Mouse (Mus musculus): ENCODE data around the gene Smarce1.

The Smarce1 gene

DNA sequence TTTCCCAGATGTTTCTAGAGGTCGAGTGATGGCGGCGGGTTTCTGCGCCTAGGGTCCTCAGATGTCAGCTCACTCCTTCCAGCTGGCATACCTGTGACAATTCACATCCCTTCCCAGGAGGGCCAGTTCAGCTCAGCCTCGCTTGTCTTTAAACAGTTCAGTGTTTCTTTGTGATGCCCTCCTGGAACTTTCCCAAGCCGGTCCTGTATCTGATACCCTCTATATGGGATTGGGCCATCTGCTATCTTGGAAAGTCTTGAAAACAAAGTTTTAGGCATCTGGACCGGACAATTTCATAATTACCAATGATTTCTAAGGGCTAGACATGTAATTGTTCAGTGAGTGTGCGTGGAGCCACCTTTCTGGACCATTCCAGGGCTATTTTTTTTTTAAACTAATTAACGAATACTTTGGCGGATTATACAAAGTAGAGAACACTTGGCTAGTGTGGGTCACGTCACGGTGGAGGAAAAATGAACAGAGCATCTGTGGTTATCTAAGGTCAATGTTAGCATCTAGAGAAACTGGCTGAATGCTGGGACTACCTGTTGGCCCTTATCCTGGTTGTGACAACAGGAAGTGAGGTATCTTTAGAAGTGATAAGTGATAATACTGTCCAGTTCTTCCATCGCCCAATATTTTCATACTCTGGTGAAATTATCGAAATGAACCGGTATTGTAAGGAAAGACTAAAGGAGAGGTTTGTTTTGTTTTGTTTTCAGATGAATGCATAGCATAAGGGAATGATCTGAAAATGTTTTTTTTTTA, 416 bp upstream of the Smarce1 start:
- intact Hi-C loops (cut with DNase I): no loop called here

DNA sequence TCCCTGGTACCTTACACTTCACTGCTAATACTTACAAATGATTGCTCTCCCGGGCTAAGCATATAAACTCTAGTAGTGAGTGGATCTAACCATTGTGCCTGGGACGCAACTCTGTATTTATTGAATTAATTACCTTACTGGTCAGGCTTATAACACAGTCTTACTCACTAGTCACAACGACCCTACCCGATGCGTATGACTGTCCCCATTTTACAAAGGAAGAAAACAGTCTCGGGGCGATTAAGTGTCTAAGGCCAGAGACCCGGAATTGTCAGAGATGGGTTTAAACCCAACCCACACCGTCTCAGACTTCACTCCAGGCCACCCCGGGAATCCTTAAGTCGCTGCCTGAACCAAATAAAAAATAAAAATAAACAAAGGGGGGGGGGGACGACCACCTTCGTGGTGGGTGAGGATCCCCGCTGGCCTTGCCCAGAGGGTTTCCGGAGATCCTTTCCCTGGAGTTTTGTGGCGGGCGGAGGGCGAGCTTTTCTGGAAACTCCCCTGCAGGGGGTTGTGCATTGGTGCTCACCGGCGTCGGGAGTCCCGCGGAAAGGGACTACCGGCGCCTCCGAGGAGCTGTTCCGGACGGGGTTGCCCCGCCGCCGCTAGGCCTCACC, 1.1 kb downstream of the Smarce1 start:
- intact Hi-C loops (cut with DNase I): no loop called here

DNA sequence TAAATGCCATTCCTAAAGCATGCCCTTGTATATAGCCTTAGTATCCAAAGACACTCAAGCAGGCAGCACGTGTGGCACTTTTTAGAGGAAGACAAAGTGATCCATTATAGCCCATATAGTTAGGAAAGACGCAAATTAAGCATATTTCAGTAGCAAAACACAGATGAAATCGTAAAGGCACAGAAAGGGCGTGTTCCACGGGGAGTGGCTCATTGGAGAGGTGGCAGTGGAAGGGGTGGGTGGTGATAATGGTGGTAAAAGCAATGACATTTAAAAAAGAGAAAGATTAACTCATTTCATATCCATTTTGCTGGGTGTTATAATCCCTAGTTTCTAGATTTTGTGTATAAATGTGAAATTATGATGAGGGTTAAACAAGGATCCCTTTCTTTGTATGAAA, 4.5 kb downstream of the Smarce1 start:
- intact Hi-C loops (cut with DNase I): no loop called here

DNA sequence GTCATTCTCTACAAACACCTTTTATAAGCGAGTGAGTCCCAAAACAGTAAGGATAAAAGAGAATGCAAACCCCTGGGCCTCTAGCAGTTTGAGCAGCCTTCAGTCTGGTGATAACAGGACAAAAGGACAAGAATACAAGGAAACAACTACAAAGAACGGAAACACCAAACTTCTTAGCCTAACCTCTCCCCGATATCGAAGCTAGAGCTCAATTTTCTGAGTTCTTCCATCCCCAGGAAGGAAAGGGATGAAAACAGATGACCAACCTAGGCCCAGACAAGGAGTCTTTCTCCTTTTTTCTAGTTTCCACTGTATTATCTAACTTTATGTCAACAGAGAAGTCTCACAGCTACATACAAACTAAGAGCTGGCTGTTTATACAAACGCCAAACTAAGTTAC, 7.5 kb downstream of the Smarce1 start:
- intact Hi-C loops (cut with DNase I): no loop called here

DNA sequence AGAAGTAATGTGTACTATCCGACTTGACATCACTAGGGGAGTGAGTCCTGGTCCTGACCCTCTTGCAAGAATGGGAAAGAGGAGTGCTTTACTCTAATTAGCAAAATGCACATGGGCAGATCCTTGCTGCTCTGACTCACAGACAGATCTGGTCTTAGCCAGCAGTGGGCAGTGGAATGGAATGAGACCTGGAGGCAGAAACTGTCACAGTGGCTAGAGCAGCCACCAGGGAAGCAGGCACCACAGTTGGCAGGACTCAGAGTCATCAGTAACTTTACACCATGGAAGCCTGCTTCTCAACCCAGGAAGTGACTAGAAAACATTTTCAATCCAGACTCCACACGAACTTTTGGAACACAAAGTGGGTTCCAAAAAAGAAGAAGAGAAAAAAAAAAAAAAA, 9.0 kb downstream of the Smarce1 start:
- intact Hi-C loops (cut with DNase I): no loop called here

DNA sequence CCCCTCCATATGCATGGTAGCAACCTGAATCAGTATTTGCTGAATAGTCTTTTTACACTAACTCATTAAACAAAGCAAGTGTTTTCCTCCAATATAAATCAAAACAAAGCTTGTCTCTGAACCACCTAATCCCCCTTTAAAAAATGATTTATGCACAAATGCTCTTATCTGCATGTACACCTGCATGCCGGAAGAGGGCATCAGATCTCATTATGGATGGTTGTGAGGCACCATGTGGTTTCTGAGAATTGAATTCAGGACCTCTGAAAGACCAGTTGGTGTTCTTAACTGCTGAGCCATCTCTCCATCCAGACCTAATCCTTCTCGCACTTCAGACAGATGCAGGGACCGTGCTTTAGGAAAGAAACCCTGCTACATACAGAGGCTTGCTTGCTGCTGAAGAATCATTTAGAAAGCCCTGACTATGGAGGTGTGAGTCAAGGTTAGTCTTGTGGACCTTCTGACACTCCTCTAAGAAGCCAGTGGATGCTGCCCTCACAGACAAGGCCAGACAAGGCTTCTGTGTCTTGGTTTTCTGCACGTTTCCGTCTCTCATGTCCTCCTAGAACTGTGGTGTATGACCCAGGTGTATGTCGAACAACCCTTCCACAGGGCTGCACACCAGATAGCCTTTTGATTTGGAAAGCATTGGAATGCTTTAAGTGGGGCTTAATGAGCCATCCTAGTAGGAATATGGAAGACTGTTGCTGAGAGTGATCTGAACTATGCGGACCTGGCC, 13.4 kb downstream of the Smarce1 start:
- intact Hi-C loops (cut with DNase I): no loop called here

DNA sequence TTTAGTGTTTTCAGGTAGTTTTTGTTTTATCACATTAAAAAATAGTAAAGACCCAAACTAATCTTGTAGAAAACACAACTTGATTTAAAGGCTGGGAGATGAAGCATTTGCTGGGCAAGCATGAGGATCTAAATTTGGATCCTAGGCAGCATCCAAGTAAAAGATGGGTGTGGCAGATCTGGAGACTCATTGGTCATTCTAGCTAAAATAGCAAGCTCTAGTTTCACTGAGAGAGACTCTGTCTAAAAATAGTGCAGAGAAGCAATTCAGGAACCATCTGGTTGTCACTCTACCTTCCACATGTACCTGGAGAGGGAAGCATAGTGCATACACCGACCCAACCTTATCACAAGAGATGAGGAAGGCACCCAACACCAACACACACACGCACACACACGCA, 14.6 kb downstream of the Smarce1 start:
- intact Hi-C loops (cut with DNase I): no loop called here

DNA sequence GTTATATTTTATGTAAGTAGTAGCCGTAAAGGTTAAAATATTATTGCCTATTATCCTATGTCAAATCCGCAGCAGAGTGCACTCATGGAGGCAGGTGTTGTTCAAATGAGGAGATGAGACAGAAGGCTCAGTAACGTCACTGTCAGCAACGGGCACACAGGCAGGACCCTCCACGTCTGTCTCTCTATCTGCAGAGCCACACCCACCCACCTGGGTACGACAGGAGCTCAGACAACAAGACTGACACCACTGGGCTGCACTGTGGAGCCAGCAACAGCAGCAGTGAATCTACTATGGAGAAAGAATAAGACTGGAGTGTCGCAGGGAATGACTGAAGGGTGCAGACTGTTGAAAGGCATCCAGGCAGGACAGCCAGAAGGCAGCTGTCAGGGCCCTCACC, 18.1 kb downstream of the Smarce1 start:
- intact Hi-C loops (cut with DNase I): no loop called here

DNA sequence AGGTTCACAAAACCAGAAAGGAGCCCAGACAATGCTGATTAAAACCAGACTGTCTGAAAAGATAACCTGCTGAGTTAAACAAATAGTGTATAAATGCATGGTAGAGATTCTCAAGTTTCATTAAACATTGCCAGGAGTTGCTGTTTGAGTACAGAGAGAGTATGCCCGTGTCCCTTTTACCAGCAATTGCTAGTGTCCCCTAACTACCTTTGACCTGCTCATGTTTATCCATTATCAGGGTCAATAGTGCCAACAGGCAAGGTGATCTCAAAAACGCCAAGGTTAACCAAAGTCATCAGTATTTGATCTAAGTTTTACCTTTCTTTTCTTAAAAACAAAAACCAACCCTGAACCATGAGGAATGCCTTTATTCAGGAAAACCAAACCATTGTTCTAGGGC, 18.9 kb downstream of the Smarce1 start:
- intact Hi-C loops (cut with DNase I): no loop called here

DNA sequence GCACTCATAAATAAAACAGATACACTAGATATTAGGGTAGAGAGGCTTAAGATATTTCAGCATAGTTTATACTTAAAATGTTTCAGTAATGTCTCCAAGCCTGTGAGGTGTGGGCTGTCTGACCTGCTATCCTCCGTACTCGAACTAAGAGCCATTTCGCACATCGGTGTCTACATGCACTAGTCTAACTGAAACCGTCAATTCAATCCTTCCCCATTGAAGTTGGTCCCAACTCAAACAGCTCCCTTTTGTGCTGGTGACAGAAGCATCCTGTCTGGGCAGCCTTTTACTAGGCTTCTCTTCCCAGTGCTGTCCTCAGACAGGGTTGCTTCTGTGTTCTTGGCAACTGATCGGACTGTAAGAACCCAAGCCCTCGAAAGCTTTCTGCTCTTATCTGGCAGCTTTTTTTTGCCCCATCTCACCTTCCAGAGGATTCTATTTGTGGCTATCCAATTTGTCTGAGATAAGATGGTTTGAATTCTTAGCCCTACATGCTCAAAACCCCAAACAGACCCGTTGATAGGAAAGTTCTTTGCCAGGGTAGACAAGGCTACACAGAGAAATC, 22.6 kb downstream of the Smarce1 start:
- intact Hi-C loops (cut with DNase I): no loop called here

DNA sequence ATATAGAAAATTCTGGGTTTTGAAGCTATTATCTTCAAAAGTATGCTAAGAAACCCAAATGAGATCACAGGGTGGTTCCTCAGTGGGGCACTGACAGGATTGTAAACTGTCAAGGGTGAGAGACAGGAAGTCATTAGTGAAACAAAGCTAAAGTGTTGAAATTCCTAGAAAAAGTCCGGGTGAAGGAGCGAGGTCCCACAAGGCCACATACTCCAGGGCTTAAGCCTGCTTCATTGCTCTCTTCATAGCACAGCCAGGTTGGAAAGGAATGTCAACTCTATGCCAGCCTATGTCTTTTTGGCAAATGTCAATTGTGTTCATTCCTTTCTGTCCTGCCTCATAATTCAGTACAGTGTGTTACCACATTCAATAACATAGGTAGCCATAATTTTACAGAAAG, 23.4 kb downstream of the Smarce1 start:
- intact Hi-C loops (cut with DNase I): no loop called here

DNA sequence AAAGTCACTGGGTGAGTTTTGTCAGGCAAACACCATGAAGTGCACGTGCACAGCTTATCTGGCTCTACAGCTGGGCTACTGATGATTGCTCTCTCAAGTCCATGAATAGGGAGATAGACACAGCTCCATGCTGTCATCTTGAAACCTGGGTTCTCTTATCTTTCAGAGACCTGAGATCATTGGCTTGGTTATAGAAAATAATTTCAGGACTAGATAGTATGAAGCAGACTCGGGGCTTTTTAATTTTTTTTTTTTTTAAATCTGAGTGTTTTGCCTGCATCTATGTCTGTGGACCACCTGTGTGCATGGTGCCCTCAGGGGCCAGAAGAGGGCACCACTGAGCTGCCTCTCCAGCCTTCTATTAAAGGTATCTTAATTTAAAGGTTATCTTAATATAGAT, 23.9 kb downstream of the Smarce1 start:
- intact Hi-C loops (cut with DNase I): no loop called here

DNA sequence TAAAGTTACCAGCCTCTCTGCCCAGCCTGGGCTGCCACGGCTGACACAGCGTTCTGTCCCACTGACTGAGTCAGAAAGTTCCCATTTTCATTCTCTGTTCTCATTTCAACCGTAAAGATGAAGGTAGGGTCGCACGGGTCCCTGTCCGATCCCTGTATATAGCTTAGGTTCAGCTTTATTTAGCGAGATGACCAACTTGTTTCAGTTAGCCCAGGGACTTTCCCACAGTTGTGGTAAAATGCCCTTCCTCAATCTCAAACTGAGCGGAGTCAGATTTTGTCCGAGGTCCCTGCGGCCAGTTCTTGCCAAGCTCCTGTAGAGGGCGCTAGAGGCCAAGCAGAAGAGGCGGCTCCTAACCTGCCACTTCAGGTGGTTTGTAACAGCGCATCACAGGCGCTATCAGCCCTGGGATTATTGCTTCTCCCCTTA, 41.6 kb downstream of the Smarce1 start:
- intact Hi-C loops (cut with DNase I): no loop called here

DNA sequence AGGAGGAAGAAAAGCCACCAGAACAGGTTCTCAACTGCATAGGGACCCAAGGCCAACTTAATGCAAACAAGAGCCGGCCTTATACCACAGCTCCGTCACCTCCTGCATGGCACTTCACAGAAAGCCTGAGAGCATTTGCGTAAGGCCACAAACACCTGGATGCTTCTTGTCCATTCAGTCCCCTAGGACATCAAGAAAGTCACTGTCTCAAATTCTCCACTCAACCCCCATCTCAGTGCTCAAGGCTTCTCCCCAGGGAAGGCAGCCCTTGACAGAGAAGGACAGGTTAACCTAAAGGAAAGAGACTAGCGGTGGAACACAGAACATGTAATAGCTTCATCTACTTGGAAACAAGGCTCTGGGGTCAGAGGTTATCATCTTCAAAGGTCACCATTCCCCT, 43.5 kb downstream of the Smarce1 start:
- intact Hi-C loops (cut with DNase I): no loop called here

DNA sequence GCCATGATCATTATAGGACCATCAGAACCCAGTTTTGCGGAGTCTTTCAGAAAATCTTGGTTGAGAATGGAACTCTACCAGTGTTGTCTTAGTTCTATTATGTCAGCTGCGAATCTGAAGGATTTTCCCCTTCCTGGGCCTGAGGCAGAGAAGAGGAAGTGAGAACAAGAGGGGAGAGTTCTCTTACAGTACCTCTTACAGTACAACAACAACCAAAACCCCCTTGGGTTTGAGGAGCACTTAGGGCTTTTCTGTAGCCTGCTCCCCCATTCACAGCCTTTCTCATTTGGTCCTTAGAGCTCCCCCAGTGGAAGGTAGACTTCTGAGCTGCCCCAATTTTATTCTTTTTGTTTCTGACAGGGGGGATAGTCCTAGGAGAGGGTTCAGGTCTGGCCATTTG, 44.0 kb downstream of the Smarce1 start:
- intact Hi-C loops (cut with DNase I): no loop called here

DNA sequence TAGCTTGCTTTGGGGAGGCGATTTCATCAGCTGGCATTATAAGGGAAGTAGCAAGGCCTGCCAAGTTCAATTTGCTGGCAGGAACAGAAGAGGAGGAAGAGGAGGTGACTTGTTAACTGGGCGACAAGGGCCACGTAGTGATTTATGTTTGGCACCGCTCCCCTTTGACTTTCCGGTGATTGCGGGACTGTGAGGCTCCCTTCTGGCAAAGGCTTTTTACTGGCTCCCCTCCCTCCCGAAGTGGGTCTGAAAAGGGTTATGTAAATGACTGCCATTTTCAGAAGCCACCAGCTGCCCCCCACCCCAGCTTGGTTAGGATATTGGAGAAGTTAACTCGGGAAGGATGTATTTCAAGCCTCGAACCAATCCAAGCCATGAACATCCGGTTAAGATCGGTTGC, 48.2 kb downstream of the Smarce1 start:
- intact Hi-C loops (cut with DNase I): no loop called here

DNA sequence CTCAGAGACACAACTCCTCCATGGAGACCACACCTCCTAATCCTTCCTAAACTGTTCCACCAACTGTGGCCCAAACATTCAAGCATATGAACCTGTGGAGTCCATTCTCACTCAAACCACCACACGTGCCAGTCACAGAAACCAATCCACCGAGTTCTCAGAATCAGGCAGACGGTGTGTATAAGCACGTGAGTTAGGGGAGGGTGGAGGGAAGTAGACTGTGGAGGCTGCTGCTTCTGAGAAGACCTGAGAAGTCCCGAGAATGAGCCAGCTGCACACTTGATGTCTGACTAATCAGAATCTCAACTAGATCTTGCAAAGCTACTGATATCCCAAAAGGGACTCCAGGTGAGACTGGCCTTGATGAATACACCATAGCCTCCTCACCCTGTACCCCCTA, 50.7 kb downstream of the Smarce1 start:
- intact Hi-C loops (cut with DNase I): no loop called here

DNA sequence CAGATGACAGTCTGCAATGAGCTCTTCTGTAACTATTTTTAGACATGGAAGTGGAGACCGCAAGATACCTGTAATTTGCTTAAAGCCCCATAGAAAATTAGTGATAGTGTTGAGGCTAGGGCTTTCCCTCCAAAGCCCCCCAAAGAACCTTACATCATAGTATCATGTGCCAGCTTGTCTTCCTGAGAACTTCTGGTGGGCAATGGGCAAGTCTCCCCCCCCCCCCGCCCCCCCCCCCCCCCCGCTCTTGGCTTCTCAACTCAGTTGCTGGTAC, 53.0 kb downstream of the Smarce1 start:
- intact Hi-C loops (cut with DNase I): no loop called here

DNA sequence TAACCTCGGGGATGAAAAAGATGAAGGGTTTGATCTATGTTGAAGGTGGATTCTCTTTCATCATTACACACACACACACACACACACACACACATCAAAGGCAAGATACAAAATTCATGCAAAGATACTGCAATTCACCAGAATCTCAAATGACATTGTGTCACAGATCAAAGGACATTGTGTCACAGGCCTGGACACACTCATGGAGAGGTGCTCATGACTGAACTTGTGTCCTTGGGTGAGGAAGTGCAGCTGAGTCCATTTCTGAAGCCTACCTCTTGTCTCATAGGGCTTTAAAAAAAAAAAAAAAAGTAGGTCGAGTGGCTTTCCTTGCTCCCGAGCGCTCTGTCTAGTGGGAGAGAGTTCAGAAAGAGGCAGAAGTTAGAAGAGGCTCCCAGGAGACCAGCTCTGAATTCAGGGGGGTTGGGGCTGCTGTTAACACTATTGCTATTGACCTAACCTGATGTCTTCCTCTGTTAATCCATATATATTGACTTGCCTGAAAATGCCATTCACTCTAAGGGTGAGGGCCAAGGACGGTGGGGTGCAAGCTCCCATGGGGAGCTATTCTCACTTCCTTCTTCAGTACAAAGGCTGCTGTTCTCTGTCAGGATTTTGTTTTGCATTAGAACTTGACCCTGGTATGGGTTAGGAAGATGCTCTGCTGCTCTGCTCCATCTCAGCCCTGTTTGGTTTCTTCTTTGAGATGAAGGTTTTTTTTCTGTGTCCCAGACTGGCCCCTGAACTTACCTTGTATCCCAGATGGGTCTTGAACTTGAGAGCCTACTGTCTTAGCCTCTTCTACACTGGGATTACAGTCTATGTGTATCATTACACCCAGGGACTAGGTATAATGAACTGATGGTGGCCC, 53.5 kb downstream of the Smarce1 start:
- intact Hi-C loops (cut with DNase I): no loop called here

DNA sequence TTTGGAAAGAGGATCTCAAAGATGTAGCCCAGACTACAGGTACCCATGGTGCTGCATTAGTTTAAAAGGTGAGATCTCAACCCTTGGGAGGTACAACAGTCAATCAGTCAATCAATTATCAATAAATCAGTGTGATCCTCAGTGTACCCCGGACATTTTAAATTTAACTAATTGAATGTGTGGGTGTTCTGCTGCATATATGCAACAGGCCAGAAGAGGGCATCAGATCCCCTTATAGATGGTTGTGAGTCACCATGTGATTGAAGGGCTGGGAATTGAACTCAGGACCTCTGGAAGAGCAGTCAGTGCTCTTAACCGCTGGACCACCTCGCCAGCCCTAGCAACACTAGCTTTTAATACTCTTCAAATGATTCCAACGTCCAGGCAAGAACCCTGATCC, 58.8 kb downstream of the Smarce1 start:
- intact Hi-C loops (cut with DNase I): no loop called here

DNA sequence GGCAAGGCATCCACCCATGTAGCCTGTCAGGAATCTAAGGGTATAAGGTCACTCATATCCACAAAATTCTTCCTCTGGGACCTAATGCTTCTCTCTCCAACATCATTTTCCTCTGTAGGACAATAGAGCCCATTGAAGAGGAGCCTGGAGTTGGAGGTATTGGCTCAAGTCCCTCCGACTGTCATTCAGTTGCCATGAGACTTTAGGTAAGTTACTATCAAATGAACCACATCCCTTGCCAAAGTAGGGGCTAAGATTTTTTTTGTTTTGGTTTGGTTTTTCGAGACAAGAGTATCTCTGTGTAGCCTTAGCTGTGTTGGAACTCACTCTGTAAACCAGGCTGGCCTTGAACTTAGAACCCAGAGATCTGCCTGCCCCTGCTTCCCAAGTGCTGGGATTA, 59.4 kb downstream of the Smarce1 start:
- intact Hi-C loops (cut with DNase I): no loop called here
